Mouse (Mus musculus) A20 (cell line): ENCODE measurements around the gene 2310034C09Rik.
"Not testable (repeated sequence)": the region's sequence is repeated elsewhere in the genome, so short reads cannot be mapped to it uniquely, and the experiment has no call there.

Source experiments
- DNase-seq: peaks from one replicate; pipeline ENCODE4 v3.0.0-alpha.2; 2011; ENCODE audit warnings: low read depth, low spot score

Gene 2310034C09Rik

DNA sequence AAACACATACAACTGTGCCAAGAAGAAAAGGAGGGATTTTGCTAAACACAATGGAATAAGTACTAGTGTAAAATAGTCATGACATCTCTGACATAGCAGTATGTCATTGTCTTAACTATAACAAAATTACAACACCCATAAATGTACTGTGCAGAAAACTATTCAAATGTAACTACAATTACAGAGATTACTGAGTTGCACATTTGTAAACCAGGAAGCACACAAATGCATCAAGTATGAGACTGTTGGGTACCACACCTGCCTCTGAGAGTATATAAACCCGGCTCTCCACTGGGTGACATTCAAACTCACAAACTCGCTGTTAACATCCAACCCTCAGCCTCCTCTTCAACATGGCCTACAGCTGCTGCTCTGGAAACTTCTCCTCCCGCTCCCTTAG, at the start of gene 2310034C09Rik:
Gene 2310034C09Rik (plus strand): TSS at position 301 of the 400 bp plus-strand sequence.
- not testable (repeated sequence) for DNase-seq

- no peak for DNase-seq
Observed at GRCm38 (mm10) chr16:88710757-88711156, 47.9 kb upstream of the 2310034C09Rik start.

DNA sequence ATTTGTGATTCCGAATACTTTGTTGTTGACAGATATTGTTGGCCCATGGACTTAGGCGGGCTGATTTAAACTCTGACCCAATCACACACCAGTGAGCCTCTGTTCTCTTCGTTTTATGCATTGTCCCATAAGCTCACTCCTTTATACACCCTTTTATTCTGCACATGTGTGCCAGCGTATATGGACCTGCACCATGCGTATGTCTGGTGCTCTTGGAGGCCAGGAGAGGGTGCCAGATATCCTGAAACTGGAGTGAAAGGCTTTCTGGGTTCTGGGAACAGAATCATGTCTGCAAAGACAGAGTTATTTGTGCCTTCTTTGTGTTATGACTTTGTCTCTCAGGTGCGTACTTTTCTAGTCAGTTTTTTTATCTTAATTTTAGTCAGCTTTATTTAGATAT, 47.4 kb upstream of the 2310034C09Rik start:
- DNase-seq: no peak

GRCm38 (mm10) chr16:88716549-88716948, 42.1 kb upstream of the 2310034C09Rik start:
- no peak for DNase-seq

GRCm38 (mm10) chr16:88720031-88720430, 38.6 kb upstream of the 2310034C09Rik start:
- DNase-seq: no peak

- no peak for DNase-seq
Observed at GRCm38 (mm10) chr16:88728812-88729275, 29.8 kb upstream of the 2310034C09Rik start, which contains the start of gene Krtap13-1. TSS of gene Krtap13-1 (plus strand) at chr16:88728862.

GRCm38 (mm10) chr16:88735391-88735790, 23.3 kb upstream of the 2310034C09Rik start:
- DNase-seq: no peak

DNA sequence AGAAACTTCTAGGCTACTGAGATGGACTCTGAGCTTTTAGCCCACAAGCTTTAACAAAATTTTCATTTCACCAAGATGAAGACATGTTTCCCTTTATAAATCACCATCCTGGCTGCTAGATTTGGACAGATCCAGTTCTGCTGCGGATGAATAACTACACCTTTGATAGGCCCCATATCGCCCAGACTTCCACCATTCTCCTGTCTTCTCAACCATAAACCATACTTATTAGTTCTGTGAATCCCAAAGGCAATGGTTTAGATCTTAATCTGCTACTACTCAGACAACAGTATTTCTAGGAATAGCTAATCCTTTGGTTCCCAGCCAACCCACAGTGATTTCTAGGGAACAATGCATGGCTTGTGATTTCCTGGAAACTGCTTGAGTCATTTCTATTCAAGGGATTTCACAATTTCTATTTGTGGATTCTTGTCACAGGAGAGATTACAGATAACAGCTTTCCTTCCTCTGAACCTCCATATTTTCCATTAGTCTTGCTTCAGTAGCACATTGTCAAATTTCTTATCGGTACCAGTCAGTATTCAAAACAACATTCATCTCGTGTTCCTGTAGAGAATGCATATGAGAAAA, 13.8 kb upstream of the 2310034C09Rik start:
- no peak for DNase-seq

DNA sequence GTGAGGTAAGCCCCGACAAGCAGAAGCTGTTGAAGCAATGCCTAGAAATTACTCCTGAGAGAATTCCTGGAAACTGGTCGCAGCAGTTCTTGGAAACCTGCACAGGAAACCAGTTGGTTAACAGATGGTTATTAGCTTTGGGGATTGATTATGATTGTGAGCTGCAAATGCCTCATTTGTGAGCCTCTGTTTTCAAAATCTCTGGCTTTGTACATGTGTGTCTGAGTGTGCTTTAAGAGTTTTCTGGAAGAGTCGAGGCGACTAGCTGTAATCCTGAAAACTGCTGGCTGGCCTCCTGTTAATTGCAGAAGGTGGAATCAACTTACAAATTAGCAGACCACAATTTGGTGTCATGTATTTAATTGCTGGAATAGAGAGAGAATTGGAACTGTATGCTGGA, 10.7 kb upstream of the 2310034C09Rik start:
- no peak for DNase-seq

- DNase-seq: not testable (repeated sequence)
Observed at GRCm38 (mm10) chr16:88751535-88751934, 7.1 kb upstream of the 2310034C09Rik start, which contains the start of gene Krtap13. TSS of gene Krtap13 (minus strand) at chr16:88751635.

DNA sequence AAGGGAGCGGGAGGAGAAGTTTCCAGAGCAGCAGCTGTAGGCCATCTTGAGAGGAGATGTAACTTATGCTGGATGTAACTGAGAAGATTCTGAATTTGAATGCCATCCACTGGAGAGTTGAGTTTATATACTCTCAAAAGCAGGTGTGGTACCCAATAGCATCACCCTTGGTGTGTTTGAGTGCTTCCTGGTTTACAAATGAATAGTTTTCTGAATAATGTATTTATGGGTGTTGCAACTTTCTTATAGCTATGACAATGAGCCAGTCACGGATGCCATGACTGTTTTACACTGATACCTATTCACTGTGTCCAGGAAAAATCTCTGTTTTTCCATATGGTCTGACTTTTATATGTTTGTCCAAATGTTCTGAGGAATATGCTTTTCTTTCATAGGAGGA, 15.5 kb downstream of the 2310034C09Rik start, which contains the start of gene 2310057N15Rik:
Gene 2310057N15Rik (minus strand): TSS at position 101 of the 400 bp plus-strand sequence.
- no peak for DNase-seq

DNA sequence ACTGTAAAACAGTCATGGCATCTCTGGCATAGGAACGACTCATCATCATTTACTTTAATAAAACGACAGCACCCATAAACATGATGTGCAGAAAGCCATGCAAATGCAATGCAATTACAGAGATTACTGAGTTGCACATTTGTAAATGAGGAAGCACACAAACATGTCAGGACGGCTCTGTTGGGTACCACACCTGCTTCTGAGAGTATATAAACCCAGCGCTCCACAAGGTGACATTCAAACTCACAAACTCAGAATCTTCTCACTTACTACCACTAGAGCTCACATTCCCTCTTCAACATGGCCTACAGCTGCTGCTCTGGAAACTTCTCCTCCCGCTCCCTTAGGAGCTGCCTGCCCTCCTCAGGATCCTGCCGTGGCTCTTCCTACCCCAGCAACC, 18.9 kb downstream of the 2310034C09Rik start, which contains the start of gene Gm5965:
Gene Gm5965 (plus strand): TSS at position 301 of the 400 bp plus-strand sequence.
- DNase-seq: no peak

DNA sequence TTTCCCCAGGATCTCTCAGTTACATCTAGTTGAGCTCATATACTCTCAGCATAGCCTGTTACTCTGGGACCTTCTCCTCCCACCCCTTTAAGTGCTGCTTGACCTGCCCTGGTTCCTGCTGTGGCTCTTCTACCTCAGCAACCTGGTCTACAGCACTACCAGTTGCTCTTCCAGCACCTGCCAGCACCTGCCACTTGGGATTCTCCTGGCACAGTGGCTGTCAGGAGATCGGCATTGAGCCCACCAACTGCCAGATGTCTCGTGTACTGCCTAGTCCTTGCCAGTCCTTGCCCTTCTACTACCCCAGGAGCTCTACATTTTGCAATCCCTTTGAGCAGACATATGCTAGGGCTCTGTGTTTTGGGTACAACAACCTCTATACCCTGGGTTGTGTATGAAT, 28.1 kb downstream of the 2310034C09Rik start:
- DNase-seq: no peak
